8 mouse cellular contexts compared by ENCODE assay signal in the genomic region with DNA sequence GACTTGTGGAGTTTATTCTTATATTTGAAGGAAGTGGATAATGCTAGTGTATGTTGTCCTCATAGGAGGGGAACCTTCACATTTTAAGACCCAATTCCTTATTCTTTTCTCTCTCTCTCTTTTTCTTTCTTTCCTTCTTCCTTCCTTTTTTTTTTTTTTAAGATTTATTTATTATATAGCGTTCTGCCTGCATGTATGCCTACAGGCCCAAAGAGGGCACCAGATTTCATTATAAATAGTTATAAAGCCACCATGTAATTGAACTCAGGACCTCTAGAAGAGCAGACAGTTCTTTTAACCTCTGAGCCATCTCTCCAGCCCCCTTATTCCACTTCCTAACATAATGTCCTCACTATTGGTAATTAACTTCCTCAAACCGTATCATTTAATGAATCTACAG. TPM values are rescaled to one million over a fixed set of nuclear protein-coding genes. Genes with fewer than 3 reads are reported as not detected.
DNase-seq lines count a peak whose midpoint lies in the region; ATAC-seq and TF ChIP-seq lines count a peak whose summit lies in the region.

No protein-coding gene starts in this region.

- H3K4me2 ChIP-seq in heart, embryonic 13.5 days = peak overlapping the region; percentile 79
- peak overlapping the region; percentile 78 for H3K4me2 ChIP-seq in forebrain, embryonic 12.5 days
- peak overlapping the region; percentile 81 for H3K4me2 ChIP-seq in liver, postnatal 0 days (ENCODE audit: low read depth, low read length)

- TF ChIP-seq CTCF in ES-Bruce4 (IDR thresholded peaks at IDR 0.05; ENCODE audit: low read depth, low read length) = no peak
- peak; percentile 1; the same call in 1 of the 2 replicates for TF ChIP-seq CTCF in liver, postnatal 0 days (IDR thresholded peaks at IDR 0.05; ENCODE audit: low read depth)

- no peak for DNase-seq in heart, adult 8-10 months (ENCODE audit: low spot score)
- no peak for DNase-seq in liver, postnatal 0 days
- DNase-seq in ovary, postnatal 10 days (ENCODE audit: low spot score) = no peak
- no peak for DNase-seq in adrenal gland, adult (ENCODE audit: inconsistent age in 2 of 2, low spot score in 1 of 2)
- no peak for DNase-seq in adrenal gland, adult 8-10 months

- peaks cover 36% of the 10 kb centered on the region for H3K36me3 ChIP-seq in heart, embryonic 13.5 days
- peaks cover 12% of the 10 kb centered on the region for H3K36me3 ChIP-seq in ES-Bruce4 (ENCODE audit: control insufficient read depth, insufficient read depth, low read length, poor library complexity, severe bottlenecking)
- peaks cover 23% of the 10 kb centered on the region for H3K36me3 ChIP-seq in forebrain, embryonic 12.5 days (replicated peaks)
- peaks cover 14% of the 10 kb centered on the region for H3K36me3 ChIP-seq in liver, postnatal 0 days (replicated peaks; ENCODE audit: insufficient read depth, low read length)

- no peaks in the 10 kb centered on the region for H3K27me3 ChIP-seq in heart, embryonic 13.5 days (replicated peaks)
- no peaks in the 10 kb centered on the region for H3K27me3 ChIP-seq in ES-Bruce4 (ENCODE audit: control insufficient read depth, insufficient read depth, low read length, poor library complexity, severe bottlenecking)
- H3K27me3 ChIP-seq in forebrain, embryonic 12.5 days = no peaks in the 10 kb centered on the region
- H3K27me3 ChIP-seq in liver, postnatal 0 days (ENCODE audit: insufficient read depth, low read length) = no peaks in the 10 kb centered on the region

- H3K4me3 ChIP-seq in heart, embryonic 13.5 days = peak overlapping the region; percentile 88
- peak overlapping the region; percentile 95 for H3K4me3 ChIP-seq in ES-Bruce4 (ENCODE audit: low read depth, low read length)
- peak overlapping the region; percentile 83 for H3K4me3 ChIP-seq in forebrain, embryonic 12.5 days (replicated peaks)
- H3K4me3 ChIP-seq in liver, postnatal 0 days (ENCODE audit: low read depth, low read length) = peak overlapping the region; percentile 64

- peak overlapping the region; percentile 80 for H3K9ac ChIP-seq in heart, embryonic 13.5 days
- peak overlapping the region; percentile 54 for H3K9ac ChIP-seq in ES-Bruce4 (ENCODE audit: low read depth, poor library complexity, severe bottlenecking)
- H3K9ac ChIP-seq in forebrain, embryonic 12.5 days = peak overlapping the region; percentile 54
- peak overlapping the region; percentile 87 for H3K9ac ChIP-seq in liver, postnatal 0 days (replicated peaks)

- H3K4me1 ChIP-seq in heart, embryonic 13.5 days = peaks cover 9% of the 10 kb centered on the region
- H3K4me1 ChIP-seq in ES-Bruce4 (ENCODE audit: control insufficient read depth, insufficient read depth, low read length) = no peaks in the 10 kb centered on the region
- H3K4me1 ChIP-seq in forebrain, embryonic 12.5 days = peaks cover 9% of the 10 kb centered on the region
- peaks cover 10% of the 10 kb centered on the region; the same call in 1 of the 2 replicates for H3K4me1 ChIP-seq in liver, postnatal 0 days (ENCODE audit: insufficient read depth)

- no peak for TF ChIP-seq POLR2A in ES-Bruce4 (IDR thresholded peaks at IDR 0.05; ENCODE audit: insufficient read depth, low read length)

- no peak for TF ChIP-seq EP300 in ES-Bruce4 (IDR thresholded peaks at IDR 0.05; ENCODE audit: insufficient read depth, low read depth, low read length)
- no peak for TF ChIP-seq EP300 in liver, postnatal 0 days (IDR thresholded peaks at IDR 0.05; ENCODE audit: low read depth)

- no peaks in the 10 kb centered on the region for H3K9me3 ChIP-seq in heart, embryonic 13.5 days
- H3K9me3 ChIP-seq in ES-Bruce4 (replicated peaks; ENCODE audit: control insufficient read depth, insufficient read depth, low read length, poor library complexity, severe bottlenecking) = no peaks in the 10 kb centered on the region
- H3K9me3 ChIP-seq in forebrain, embryonic 12.5 days = no peaks in the 10 kb centered on the region
- H3K9me3 ChIP-seq in liver, postnatal 0 days (ENCODE audit: low read length) = no peaks in the 10 kb centered on the region

- no peak for ATAC-seq in heart, embryonic 13.5 days (ENCODE audit: extremely low read depth, insufficient number of reproducible peaks, low FRiP score, low TSS enrichment)
- no peak for ATAC-seq in forebrain, embryonic 12.5 days (ENCODE audit: low FRiP score)
- no peak for ATAC-seq in liver, postnatal 0 days

- H3K27ac ChIP-seq in heart, embryonic 13.5 days (replicated peaks) = peak overlapping the region; percentile 74
- H3K27ac ChIP-seq in ES-Bruce4 (ENCODE audit: insufficient read depth, low read length) = no peak overlapping the region
- H3K27ac ChIP-seq in forebrain, embryonic 12.5 days = peak overlapping the region; percentile 91; the same call in 1 of the 2 replicates
- peak overlapping the region; percentile 90 for H3K27ac ChIP-seq in liver, postnatal 0 days (ENCODE audit: low read depth)

- 29% methylated on average over 2 of the region's 2 CpGs for WGBS in heart, embryonic 13.5 days
- 31% methylated on average over 2 of the region's 2 CpGs for WGBS in forebrain, embryonic 12.5 days
- 27% methylated on average over 2 of the region's 2 CpGs for WGBS in liver, postnatal 0 days (ENCODE audit: insufficient replicate concordance)

RNA-seq across cellular contexts. Expression of a gene that starts 0.7 kb away (rescaled TPM):
- polyA plus RNA-seq in heart, embryonic 13.5 days (2015; fragmentation: Nextera tagmentation; extraction: Ambion mirVana) = 33.1 and 35.7 TPM in 2 replicates
- 10 to 100 TPM; 23.0 to 35.3 (median 27.9) TPM for total RNA-seq in heart, adult 8-10 months (2022)
- 38.5 and 38.7 TPM in 2 replicates for polyA plus RNA-seq in ES-Bruce4 (2011; ENCODE audit: insufficient read depth, insufficient read length, low read depth, missing spikeins)
- polyA plus RNA-seq in forebrain, embryonic 12.5 days (2016; fragmentation: Nextera tagmentation; extraction: Ambion mirVana) = 51.3 and 53.4 TPM in 2 replicates
- 13.9 and 15.8 TPM in 2 replicates for polyA plus RNA-seq in liver, postnatal 0 days (2015; fragmentation: Nextera tagmentation; extraction: Ambion mirVana)
- total RNA-seq in adrenal gland, adult 8-10 months (2022) = 10 to 100 TPM; 24.6 to 34.9 (median 29.6) TPM

RNA-seq across cellular contexts. Expression of a gene that starts 0.9 kb away (rescaled TPM):
- polyA plus RNA-seq in heart, embryonic 13.5 days (2015; fragmentation: Nextera tagmentation; extraction: Ambion mirVana) = 16.0 and 18.8 TPM in 2 replicates
- 10 to 100 TPM; 40.3 to 48.0 (median 44.7) TPM for total RNA-seq in heart, adult 8-10 months (2022)
- 28.4 and 29.4 TPM in 2 replicates for polyA plus RNA-seq in ES-Bruce4 (2011; ENCODE audit: insufficient read depth, insufficient read length, low read depth, missing spikeins)
- polyA plus RNA-seq in forebrain, embryonic 12.5 days (2016; fragmentation: Nextera tagmentation; extraction: Ambion mirVana) = 20.6 TPM in 2 replicates
- polyA plus RNA-seq in liver, postnatal 0 days (2015; fragmentation: Nextera tagmentation; extraction: Ambion mirVana) = 2.3 and 2.5 TPM in 2 replicates
- 10 to 100 TPM; 34.7 to 46.4 (median 40.2) TPM for total RNA-seq in adrenal gland, adult 8-10 months (2022)

RNA-seq across cellular contexts. Expression of a gene that starts 46.3 kb away (rescaled TPM):
- polyA plus RNA-seq in heart, embryonic 13.5 days (2015; fragmentation: Nextera tagmentation; extraction: Ambion mirVana) = 11.0 and 12.7 TPM in 2 replicates
- 1 to 10 TPM; 7.9 to 9.5 (median 8.2) TPM for total RNA-seq in heart, adult 8-10 months (2022)
- 21.0 and 22.4 TPM in 2 replicates for polyA plus RNA-seq in ES-Bruce4 (2011; ENCODE audit: insufficient read depth, insufficient read length, low read depth, missing spikeins)
- 6.5 and 7.4 TPM in 2 replicates for polyA plus RNA-seq in forebrain, embryonic 12.5 days (2016; fragmentation: Nextera tagmentation; extraction: Ambion mirVana)
- 7.4 and 8.4 TPM in 2 replicates for polyA plus RNA-seq in liver, postnatal 0 days (2015; fragmentation: Nextera tagmentation; extraction: Ambion mirVana)
- total RNA-seq in adrenal gland, adult 8-10 months (2022) = 10 to 100 TPM; 30.4 to 39.7 (median 35.0) TPM
